Mouse (Mus musculus) stomach, embryonic 15.5 days (tissue): ENCODE measurements around the gene Nova2. TPM values are rescaled to one million over a fixed set of nuclear protein-coding genes. Genes with fewer than 3 reads are reported as not detected.

Source experiments
- ATAC-seq: fragments of 200-750 bp; cut with Nextera tagmentation; 2 replicates; pipeline ENCODE4 v1.8.0; 2017; ENCODE audit warnings: low read depth, moderate number of reproducible peaks, moderate TSS enrichment; ENCODE audit not compliant: insufficient read depth, low FRiP score
- H3K27ac ChIP-seq: fragments of 300-500 bp; sonication (generic); 2 replicates; pipeline ENCODE4 v1.5.1; 2015; ENCODE audit warnings: mild to moderate bottlenecking, inconsistent platforms
- H3K27me3 ChIP-seq: fragments of 300-500 bp; sonication (generic); replicated peaks from 2 replicates; pipeline ENCODE4 v1.6.1; 2015; ENCODE audit warnings: inconsistent platforms
- H3K36me3 ChIP-seq: fragments of 300-500 bp; sonication (generic); 2 replicates; pipeline ENCODE4 v1.6.1; 2015; ENCODE audit warnings: inconsistent platforms
- H3K4me1 ChIP-seq: fragments of 300-500 bp; sonication (generic); 2 replicates; pipeline ENCODE4 v1.6.1; 2015; ENCODE audit warnings: inconsistent platforms
- H3K4me2 ChIP-seq: fragments of 300-500 bp; sonication (generic); 2 replicates; pipeline ENCODE4 v1.6.1; 2015; ENCODE audit warnings: mild to moderate bottlenecking, inconsistent platforms
- H3K4me3 ChIP-seq: fragments of 300-500 bp; sonication (generic); replicated peaks from 2 replicates; pipeline ENCODE4 v1.5.1; 2015; ENCODE audit warnings: inconsistent platforms
- H3K9ac ChIP-seq: fragments of 300-500 bp; sonication (generic); 2 replicates; pipeline ENCODE4 v1.6.1; 2015; ENCODE audit warnings: inconsistent platforms
- H3K9me3 ChIP-seq: fragments of 300-500 bp; sonication (generic); 2 replicates; pipeline ENCODE4 v1.6.1; 2016; ENCODE audit warnings: inconsistent platforms
- WGBS: fragments of 180-500 bp; shearing (Covaris S2); methylation state at CpG from one replicate; pipeline ENCODE4 v1.1.7; 2015; 5-methylcytosine and 5-hydroxymethylcytosine counted together
- polyA plus RNA-seq: library from polyadenylated mRNA; unstranded; fragments of >200 nt; fragmentation: Nextera tagmentation; extraction: Ambion mirVana; gene quantifications from 2 replicates; pipeline ENCODE4 v1.2.1, GENCODE M21; 2015

Gene Nova2
- polyA plus RNA-seq, 1 experiment from 2014 or later = 0.63 TPM

GRCm38 (mm10) chr7:18959446-18959845 is 33.8 kb downstream of the Nova2 start:
- Histone ChIP-seq H3K4me2 (no peak overlapping the region), H3K4me3 (no peak overlapping the region), H3K27ac (no peak overlapping the region), H3K27me3 (peaks cover 69% of the 10 kb centered on the region), H3K9ac (no peak overlapping the region), H3K4me1 (peaks cover 24% of the 10 kb centered on the region), H3K36me3 (no peaks in the 10 kb centered on the region), H3K9me3 (no peaks in the 10 kb centered on the region)
- no peak for ATAC-seq
- 58% methylated on average over 8 of the region's 8 CpGs for WGBS

- Histone ChIP-seq H3K36me3 (no peaks in the 10 kb centered on the region), H3K4me2 (peak overlapping the region; percentile 43), H3K4me1 (peaks cover 23% of the 10 kb centered on the region), H3K9me3 (no peaks in the 10 kb centered on the region), H3K27me3 (peaks cover 74% of the 10 kb centered on the region), H3K27ac (no peak overlapping the region), H3K9ac (no peak overlapping the region), H3K4me3 (peak overlapping the region; percentile 8; the same call in 1 of the 2 replicates)
- no peak for ATAC-seq
- 3% methylated on average over 17 of the region's 17 CpGs for WGBS
Observed at GRCm38 (mm10) chr7:18962171-18962792, 36.6 kb downstream of the Nova2 start.

GRCm38 (mm10) chr7:18962795-18963194 is 37.1 kb downstream of the Nova2 start:
- Histone ChIP-seq H3K9me3 (no peaks in the 10 kb centered on the region), H3K27me3 (peaks cover 72% of the 10 kb centered on the region), H3K4me2 (peak overlapping the region; percentile 43), H3K4me3 (peak overlapping the region; percentile 8; the same call in 1 of the 2 replicates), H3K9ac (no peak overlapping the region), H3K4me1 (peaks cover 19% of the 10 kb centered on the region), H3K36me3 (no peaks in the 10 kb centered on the region), H3K27ac (no peak overlapping the region)
- WGBS = 1% methylated on average over 20 of the region's 20 CpGs
- ATAC-seq = no peak

GRCm38 (mm10) chr7:18963294-18963843 is 37.7 kb downstream of the Nova2 start:
- H3K9me3 ChIP-seq = no peaks in the 10 kb centered on the region
- no peaks in the 10 kb centered on the region for H3K36me3 ChIP-seq
- H3K4me3 ChIP-seq = no peak overlapping the region
- WGBS = 1% methylated on average over 19 of the region's 19 CpGs
- H3K4me2 ChIP-seq = no peak overlapping the region; the same call in 1 of the 2 replicates
- H3K27ac ChIP-seq = no peak overlapping the region
- H3K4me1 ChIP-seq = peaks cover 15% of the 10 kb centered on the region; the same call in 1 of the 2 replicates
- H3K9ac ChIP-seq = no peak overlapping the region
- ATAC-seq = no peak
- H3K27me3 ChIP-seq = peaks cover 67% of the 10 kb centered on the region

- WGBS = 75% methylated on average over 5 of the region's 5 CpGs
- H3K27me3 ChIP-seq = peaks cover 50% of the 10 kb centered on the region
Observed at GRCm38 (mm10) chr7:18965312-18965711, 39.6 kb downstream of the Nova2 start.

GRCm38 (mm10) chr7:18967603-18968002 is 41.9 kb downstream of the Nova2 start:
- no peak; the same call in 1 of the 2 replicates for ATAC-seq
- 11% methylated on average over 8 of the region's 8 CpGs for WGBS
- no peak overlapping the region for H3K4me3 ChIP-seq
- H3K4me2 ChIP-seq = no peak overlapping the region
- H3K27me3 ChIP-seq = peaks cover 28% of the 10 kb centered on the region
- H3K4me1 ChIP-seq = peaks cover 7% of the 10 kb centered on the region; the same call in 1 of the 2 replicates
- H3K9ac ChIP-seq = no peak overlapping the region
- no peaks in the 10 kb centered on the region for H3K9me3 ChIP-seq
- no peak overlapping the region for H3K27ac ChIP-seq
- H3K36me3 ChIP-seq = no peaks in the 10 kb centered on the region

More at GRCm38 (mm10) chr7:18965312-18965711, 39.6 kb downstream of the Nova2 start:
- peaks cover 11% of the 10 kb centered on the region; the same call in 1 of the 2 replicates for H3K4me1 ChIP-seq
- H3K4me3 ChIP-seq = no peak overlapping the region
- no peaks in the 10 kb centered on the region for H3K36me3 ChIP-seq
- H3K27ac ChIP-seq = no peak overlapping the region
- no peak overlapping the region for H3K9ac ChIP-seq
- H3K4me2 ChIP-seq = no peak overlapping the region
- no peaks in the 10 kb centered on the region for H3K9me3 ChIP-seq
- ATAC-seq = no peak

- H3K27ac ChIP-seq = no peak overlapping the region
- H3K9ac ChIP-seq = no peak overlapping the region
- no peak overlapping the region for H3K4me2 ChIP-seq
- H3K36me3 ChIP-seq = no peaks in the 10 kb centered on the region
- no peak overlapping the region for H3K4me3 ChIP-seq
- no peaks in the 10 kb centered on the region for H3K4me1 ChIP-seq
- ATAC-seq = no peak
- 84% methylated on average over 3 of the region's 3 CpGs for WGBS
- H3K27me3 ChIP-seq = 0 out of 2 replicates have a peak, but pooled peaks cover 4% of the 10 kb centered on the region
- H3K9me3 ChIP-seq = no peaks in the 10 kb centered on the region
Observed at GRCm38 (mm10) chr7:18970956-18971355, 45.3 kb downstream of the Nova2 start.

- no peak for ATAC-seq
- no peak overlapping the region for H3K4me2 ChIP-seq
- WGBS = 64% methylated on average over 9 of the region's 9 CpGs
- no peaks in the 10 kb centered on the region for H3K9me3 ChIP-seq
- no peak overlapping the region for H3K27ac ChIP-seq
- no peak overlapping the region for H3K9ac ChIP-seq
- no peaks in the 10 kb centered on the region for H3K36me3 ChIP-seq
- no peak overlapping the region for H3K4me3 ChIP-seq
- H3K27me3 ChIP-seq = 0 out of 2 replicates have a peak, but pooled peaks cover 4% of the 10 kb centered on the region
- no peaks in the 10 kb centered on the region for H3K4me1 ChIP-seq
Observed at GRCm38 (mm10) chr7:18978381-18978780, 52.7 kb downstream of the Nova2 start.

GRCm38 (mm10) chr7:18986503-18986902 is 60.8 kb downstream of the Nova2 start:
- no peak overlapping the region for H3K4me3 ChIP-seq
- H3K36me3 ChIP-seq = no peaks in the 10 kb centered on the region
- no peak overlapping the region for H3K4me2 ChIP-seq
- H3K27ac ChIP-seq = no peak overlapping the region
- H3K4me1 ChIP-seq = peaks cover 8% of the 10 kb centered on the region
- H3K9me3 ChIP-seq = no peaks in the 10 kb centered on the region
- 62% methylated on average over 2 of the region's 2 CpGs for WGBS
- no peak for ATAC-seq
- H3K9ac ChIP-seq = no peak overlapping the region
- H3K27me3 ChIP-seq = peaks cover 5% of the 10 kb centered on the region; the same call in 1 of the 2 replicates

GRCm38 (mm10) chr7:18987100-18987499 is 61.4 kb downstream of the Nova2 start, which contains the start of gene Nanos2:
Gene Nanos2 (plus strand): TSS chr7:18987400.
- no peaks in the 10 kb centered on the region for H3K9me3 ChIP-seq
- WGBS = 67% methylated on average over 2 of the region's 2 CpGs
- H3K27ac ChIP-seq = no peak within 1 kb of the TSS
- no peak within 1 kb of the TSS for H3K4me2 ChIP-seq
- H3K4me1 ChIP-seq = peaks cover 13% of the 10 kb centered on the region
- ATAC-seq = no peak
- no peak within 1 kb of the TSS for H3K9ac ChIP-seq
- peaks cover 11% of the 10 kb centered on the region; the same call in 1 of the 2 replicates for H3K27me3 ChIP-seq
- H3K4me3 ChIP-seq = no peak within 1 kb of the TSS
- H3K36me3 ChIP-seq = no peaks in the 10 kb centered on the region

GRCm38 (mm10) chr7:18987747-18988146 is 62.1 kb downstream of the Nova2 start:
- H3K27me3 ChIP-seq = peaks cover 18% of the 10 kb centered on the region; the same call in 1 of the 2 replicates
- H3K27ac ChIP-seq = no peak overlapping the region
- H3K4me3 ChIP-seq = no peak overlapping the region
- H3K9ac ChIP-seq = no peak overlapping the region
- ATAC-seq = no peak
- 68% methylated on average over 13 of the region's 13 CpGs for WGBS
- peaks cover 18% of the 10 kb centered on the region for H3K4me1 ChIP-seq
- H3K9me3 ChIP-seq = no peaks in the 10 kb centered on the region
- no peaks in the 10 kb centered on the region for H3K36me3 ChIP-seq
- H3K4me2 ChIP-seq = no peak overlapping the region

GRCm38 (mm10) chr7:18988780-18989179 is 63.1 kb downstream of the Nova2 start:
- H3K27ac ChIP-seq = no peak overlapping the region
- H3K27me3 ChIP-seq = peaks cover 28% of the 10 kb centered on the region; the same call in 1 of the 2 replicates
- no peak for ATAC-seq
- H3K9ac ChIP-seq = no peak overlapping the region
- H3K4me3 ChIP-seq = no peak overlapping the region
- peaks cover 18% of the 10 kb centered on the region for H3K4me1 ChIP-seq
- no peak overlapping the region for H3K4me2 ChIP-seq
- H3K9me3 ChIP-seq = no peaks in the 10 kb centered on the region
- H3K36me3 ChIP-seq = no peaks in the 10 kb centered on the region
- 67% methylated on average over 6 of the region's 6 CpGs for WGBS
